Mouse (Mus musculus): ENCODE results near the gene Celsr1. TPM values are rescaled to one million over a fixed set of nuclear protein-coding genes. Genes with fewer than 3 reads are reported as not detected.

The Celsr1 gene
- polyA plus RNA-seq, 1 experiment, result 0.16 TPM

DNA sequence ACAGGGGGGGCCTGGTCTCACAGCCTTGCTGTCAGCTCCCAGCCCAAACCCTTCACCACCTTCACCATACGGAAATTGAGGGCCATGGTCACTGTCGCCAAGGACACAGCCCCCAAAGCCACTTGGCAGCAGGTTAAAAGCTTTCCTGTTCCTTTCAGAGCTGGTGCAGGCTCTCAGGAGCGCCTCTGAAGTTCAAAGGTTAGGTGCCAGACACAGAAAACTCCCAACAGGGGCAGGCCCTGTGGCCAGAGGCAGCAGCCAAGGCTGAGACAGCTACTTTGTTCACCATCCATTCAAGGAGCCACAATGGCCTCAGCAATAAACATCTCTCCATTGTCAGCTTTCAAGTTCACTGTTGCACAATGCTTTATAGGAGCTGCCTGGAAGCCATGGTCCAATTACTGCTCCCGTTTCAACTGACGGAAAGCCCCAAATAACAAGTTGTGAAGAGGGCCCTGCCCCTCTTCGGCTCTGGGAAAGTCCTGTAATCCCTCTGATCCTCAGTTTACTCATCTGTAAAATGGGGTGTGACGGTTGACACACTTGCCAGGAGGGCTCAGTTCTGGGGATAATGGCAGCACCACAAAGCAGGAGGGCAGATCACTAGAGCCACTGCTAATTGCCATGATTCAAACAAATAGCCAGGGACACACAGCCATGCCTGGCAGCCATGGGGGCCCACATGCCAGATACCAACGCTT, 114.2 kb downstream of the Celsr1 start:
- Histone ChIP-seq H3ac (ENCODE audit: control insufficient read depth, insufficient read length, low read depth) (no peak overlapping the region), H3K27me3 (ENCODE audit: control insufficient read depth, insufficient read depth, insufficient read length) (peaks cover 38% of the 10 kb centered on the region), H3K79me2 (ENCODE audit: control insufficient read depth, insufficient read depth) (no peaks in the 10 kb centered on the region), H3K36me3 (ENCODE audit: control insufficient read depth, insufficient read depth) (no peaks in the 10 kb centered on the region), H3K79me3 (ENCODE audit: low read depth) (no peaks in the 10 kb centered on the region), H3K4me3 (ENCODE audit: insufficient read depth, poor library complexity, severe bottlenecking) (no peak overlapping the region)
- TF ChIP-seq USF1 (IDR thresholded peaks at IDR 0.05; ENCODE audit: low read depth) (no peak), CEBPB (IDR thresholded peaks at IDR 0.05; ENCODE audit: low read depth) (peak; percentile 10)

- Histone ChIP-seq H3K4me3 (ENCODE audit: insufficient read depth, poor library complexity, severe bottlenecking) (no peak overlapping the region), H3ac (ENCODE audit: control insufficient read depth, insufficient read length, low read depth) (no peak overlapping the region), H3K36me3 (ENCODE audit: control insufficient read depth, insufficient read depth) (no peaks in the 10 kb centered on the region), H3K79me2 (ENCODE audit: control insufficient read depth, insufficient read depth) (no peaks in the 10 kb centered on the region), H3K79me3 (ENCODE audit: low read depth) (no peaks in the 10 kb centered on the region), H3K27me3 (ENCODE audit: control insufficient read depth, insufficient read depth, insufficient read length) (peaks cover 22% of the 10 kb centered on the region)
- no peak for TF ChIP-seq FOSL1 (IDR thresholded peaks at IDR 0.05; ENCODE audit: insufficient read depth, low read length, poor library complexity, severe bottlenecking)
- no peak for TF ChIP-seq CEBPB (IDR thresholded peaks at IDR 0.05; ENCODE audit: low read depth)
- TF ChIP-seq MAX (IDR thresholded peaks at IDR 0.05), result no peak
- no peak for TF ChIP-seq MYOG (IDR thresholded peaks at IDR 0.05; ENCODE audit: control insufficient read depth, extremely low read depth, insufficient read length)
- no peak for TF ChIP-seq USF1 (IDR thresholded peaks at IDR 0.05; ENCODE audit: low read depth)
- TF ChIP-seq MYOD1 (IDR thresholded peaks at IDR 0.05; ENCODE audit: control insufficient read depth, insufficient read length, low read depth), result no peak
- TF ChIP-seq CTCF (IDR thresholded peaks at IDR 0.05; ENCODE audit: control insufficient read depth, insufficient read depth, insufficient read length), result peak; percentile 89
These were observed 120.0 kb downstream of the Celsr1 start for GRCm38 (mm10) chr15:85913605-85914004.

GRCm38 (mm10) chr15:85909931-85910330, 123.6 kb downstream of the Celsr1 start:
- Histone ChIP-seq H3ac (ENCODE audit: control insufficient read depth, insufficient read length, low read depth) (no peak overlapping the region), H3K79me3 (ENCODE audit: low read depth) (no peaks in the 10 kb centered on the region), H3K79me2 (ENCODE audit: control insufficient read depth, insufficient read depth) (no peaks in the 10 kb centered on the region), H3K36me3 (ENCODE audit: control insufficient read depth, insufficient read depth) (no peaks in the 10 kb centered on the region), H3K4me3 (ENCODE audit: insufficient read depth, poor library complexity, severe bottlenecking) (no peak overlapping the region), H3K27me3 (ENCODE audit: control insufficient read depth, insufficient read depth, insufficient read length) (peaks cover 10% of the 10 kb centered on the region)
- TF ChIP-seq MYOG (IDR thresholded peaks at IDR 0.05; ENCODE audit: control insufficient read depth, extremely low read depth, insufficient read length) (no peak), CEBPB (IDR thresholded peaks at IDR 0.05; ENCODE audit: low read depth) (no peak), MYOD1 (IDR thresholded peaks at IDR 0.05; ENCODE audit: control insufficient read depth, insufficient read length, low read depth) (no peak)

- Histone ChIP-seq H3K27me3 (ENCODE audit: control insufficient read depth, insufficient read depth, insufficient read length) (peaks cover 10% of the 10 kb centered on the region), H3K79me2 (ENCODE audit: control insufficient read depth, insufficient read depth) (no peaks in the 10 kb centered on the region), H3K79me3 (ENCODE audit: low read depth) (no peaks in the 10 kb centered on the region), H3ac (ENCODE audit: control insufficient read depth, insufficient read length, low read depth) (no peak overlapping the region), H3K36me3 (ENCODE audit: control insufficient read depth, insufficient read depth) (no peaks in the 10 kb centered on the region), H3K4me3 (ENCODE audit: insufficient read depth, poor library complexity, severe bottlenecking) (no peak overlapping the region)
- TF ChIP-seq USF1 (IDR thresholded peaks at IDR 0.05; ENCODE audit: low read depth) (no peak), MAX (IDR thresholded peaks at IDR 0.05) (no peak), CEBPB (IDR thresholded peaks at IDR 0.05; ENCODE audit: low read depth) (no peak), MYOD1 (IDR thresholded peaks at IDR 0.05; ENCODE audit: control insufficient read depth, insufficient read length, low read depth) (no peak), MYOG (IDR thresholded peaks at IDR 0.05; ENCODE audit: control insufficient read depth, extremely low read depth, insufficient read length) (no peak), FOSL1 (IDR thresholded peaks at IDR 0.05; ENCODE audit: insufficient read depth, low read length, poor library complexity, severe bottlenecking) (no peak), CTCF (IDR thresholded peaks at IDR 0.05; ENCODE audit: control insufficient read depth, insufficient read depth, insufficient read length) (no peak)
These were observed 124.1 kb downstream of the Celsr1 start for GRCm38 (mm10) chr15:85909492-85909829.

DNA sequence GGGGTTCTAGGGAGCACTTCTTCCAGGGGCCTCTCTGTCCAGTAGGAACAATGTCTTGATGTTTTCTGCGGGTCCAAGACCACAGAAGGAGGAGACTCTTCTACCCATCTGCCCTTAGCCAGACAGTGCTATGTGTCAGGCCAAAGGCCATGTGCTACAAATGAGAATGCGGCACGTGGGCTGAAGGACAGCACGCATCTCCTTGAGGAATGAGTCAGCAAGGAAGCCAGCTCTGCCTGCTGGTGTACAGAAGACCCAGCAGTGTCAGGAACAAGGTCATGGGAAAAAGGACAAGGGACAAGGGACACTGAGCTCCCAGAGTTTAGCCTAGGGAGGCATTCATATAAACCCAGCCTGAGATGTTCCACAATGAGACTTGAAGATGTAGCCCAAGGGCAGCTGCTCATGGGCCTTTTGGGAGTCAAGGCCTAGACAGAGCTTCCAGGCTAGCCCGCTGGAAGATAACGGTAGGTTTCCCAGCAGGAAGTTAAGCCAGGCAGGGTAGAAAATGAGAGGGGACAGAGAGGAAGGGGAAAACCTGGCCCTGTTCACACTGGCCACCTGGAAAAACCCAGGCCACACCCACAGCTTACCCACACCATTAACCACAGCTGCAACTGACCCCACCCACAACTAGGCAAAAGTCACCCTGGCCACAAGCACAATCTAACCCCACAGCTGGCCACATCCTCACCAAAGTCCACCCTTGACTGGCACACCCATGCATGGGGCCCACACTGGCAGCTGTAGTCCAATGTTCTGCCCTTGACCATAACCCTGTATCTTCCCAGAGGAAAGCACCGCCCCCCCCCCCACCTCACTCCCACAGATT, 124.7 kb downstream of the Celsr1 start:
- peaks cover 10% of the 10 kb centered on the region for H3K27me3 ChIP-seq (ENCODE audit: control insufficient read depth, insufficient read depth, insufficient read length)
- no peaks in the 10 kb centered on the region for H3K79me2 ChIP-seq (ENCODE audit: control insufficient read depth, insufficient read depth)
- no peak overlapping the region for H3K4me3 ChIP-seq (ENCODE audit: insufficient read depth, poor library complexity, severe bottlenecking)
- H3K36me3 ChIP-seq (ENCODE audit: control insufficient read depth, insufficient read depth), result no peaks in the 10 kb centered on the region
- H3K79me3 ChIP-seq (ENCODE audit: low read depth), result no peaks in the 10 kb centered on the region
- no peak overlapping the region for H3ac ChIP-seq (ENCODE audit: control insufficient read depth, insufficient read length, low read depth)
- TF ChIP-seq MYOG (IDR thresholded peaks at IDR 0.05; ENCODE audit: control insufficient read depth, extremely low read depth, insufficient read length) (no peak), USF1 (IDR thresholded peaks at IDR 0.05; ENCODE audit: low read depth) (peak; percentile 72), MAX (IDR thresholded peaks at IDR 0.05) (peak; percentile 86)

GRCm38 (mm10) chr15:85903826-85904225, 129.8 kb downstream of the Celsr1 start:
- Histone ChIP-seq H3K4me3 (ENCODE audit: insufficient read depth, poor library complexity, severe bottlenecking) (no peak overlapping the region), H3K79me3 (ENCODE audit: low read depth) (no peaks in the 10 kb centered on the region), H3K36me3 (ENCODE audit: control insufficient read depth, insufficient read depth) (no peaks in the 10 kb centered on the region), H3ac (ENCODE audit: control insufficient read depth, insufficient read length, low read depth) (no peak overlapping the region), H3K79me2 (ENCODE audit: control insufficient read depth, insufficient read depth) (no peaks in the 10 kb centered on the region), H3K27me3 (ENCODE audit: control insufficient read depth, insufficient read depth, insufficient read length) (peaks cover 11% of the 10 kb centered on the region)
- TF ChIP-seq CTCF (IDR thresholded peaks at IDR 0.05; ENCODE audit: control insufficient read depth, insufficient read depth, insufficient read length) (peak; percentile 70), MYOG (IDR thresholded peaks at IDR 0.05; ENCODE audit: control insufficient read depth, extremely low read depth, insufficient read length) (no peak)

All from C2C12 (cell line).